Mouse (Mus musculus): Measurements from ENCODE around the gene Carnmt1.

The Carnmt1 gene

GRCm38 (mm10) chr19:18712153-18712865 lies 41.7 kb downstream of the Carnmt1 start:
- DNase-seq (ENCODE audit: low read depth in 2 of 2, low spot score in 2 of 2), result no peak

DNA sequence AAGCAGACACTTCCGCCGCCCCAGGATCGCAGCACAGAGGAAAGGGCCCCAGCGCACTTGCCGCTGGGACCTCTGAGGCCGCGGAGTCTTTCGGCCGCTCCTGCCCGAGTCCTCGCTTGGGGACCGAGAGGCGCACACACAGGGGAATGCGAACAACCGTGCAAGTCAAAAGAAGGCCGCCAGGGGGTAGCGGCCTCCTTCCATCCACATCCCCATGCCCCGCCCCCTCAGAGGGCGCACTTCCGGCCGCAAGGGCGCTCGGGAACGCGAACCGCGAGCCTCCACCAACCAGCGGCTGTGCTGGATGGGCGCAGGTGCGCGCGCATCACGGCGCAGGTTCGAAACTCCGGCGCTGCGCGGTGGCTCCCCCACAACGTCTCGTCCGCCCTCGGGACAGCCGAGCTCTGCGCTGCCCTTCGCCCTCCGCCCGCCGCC lies 42.3 kb downstream of the Carnmt1 start, which contains the start of gene D030056L22Rik:
D030056L22Rik (plus strand) TSS at position 328 of the 435 bp plus-strand sequence.
- peak; percentile 98 for DNase-seq (ENCODE audit: low read depth in 2 of 2, low spot score in 2 of 2)

- peak; percentile 45 to 57 for DNase-seq (ENCODE audit: low read depth in 2 of 2, low spot score in 2 of 2)
Observed at GRCm38 (mm10) chr19:18713357-18713756, 42.8 kb downstream of the Carnmt1 start.

DNA sequence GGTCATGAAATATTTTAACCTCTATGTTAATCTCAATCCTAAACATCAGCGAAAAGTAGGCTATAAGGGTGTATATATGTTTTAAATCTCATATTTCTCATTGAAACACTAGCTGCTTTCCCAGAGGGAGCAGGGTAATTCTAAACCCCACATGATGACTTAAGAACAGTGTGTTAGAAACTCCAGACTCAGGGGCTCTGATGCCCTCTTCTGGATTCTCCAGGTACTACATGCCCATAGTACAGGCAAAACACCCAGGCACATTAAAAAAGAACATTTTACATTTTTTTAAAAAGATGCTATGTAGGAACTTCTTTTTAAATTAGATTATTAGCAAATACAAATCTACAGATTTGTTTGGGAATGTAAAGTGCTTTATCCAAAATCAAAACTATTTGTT lies 45.8 kb downstream of the Carnmt1 start:
- DNase-seq (ENCODE audit: low read depth in 2 of 2, low spot score in 2 of 2), result peak; percentile 62 to 79

DNA sequence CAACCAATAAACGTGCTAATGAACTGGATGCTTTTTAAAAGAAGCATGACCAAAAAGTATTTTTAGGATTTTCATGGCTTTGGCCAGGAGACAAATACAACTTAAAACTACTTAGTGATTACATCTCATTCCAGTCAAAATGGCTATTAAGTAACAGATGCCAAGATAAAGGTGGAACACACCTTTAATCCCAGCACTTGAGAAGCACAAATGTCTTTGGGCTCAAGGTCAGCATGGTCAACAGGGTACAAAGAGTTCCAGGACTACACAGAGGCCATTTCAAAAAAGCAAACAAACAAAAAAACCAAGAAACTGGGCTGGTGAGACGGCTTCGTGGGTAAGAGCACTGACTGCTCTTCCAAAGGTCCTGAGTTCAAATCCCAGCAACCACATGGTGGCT lies 49.8 kb downstream of the Carnmt1 start:
- DNase-seq (ENCODE audit: low read depth in 2 of 2, low spot score in 2 of 2), result no peak

DNA sequence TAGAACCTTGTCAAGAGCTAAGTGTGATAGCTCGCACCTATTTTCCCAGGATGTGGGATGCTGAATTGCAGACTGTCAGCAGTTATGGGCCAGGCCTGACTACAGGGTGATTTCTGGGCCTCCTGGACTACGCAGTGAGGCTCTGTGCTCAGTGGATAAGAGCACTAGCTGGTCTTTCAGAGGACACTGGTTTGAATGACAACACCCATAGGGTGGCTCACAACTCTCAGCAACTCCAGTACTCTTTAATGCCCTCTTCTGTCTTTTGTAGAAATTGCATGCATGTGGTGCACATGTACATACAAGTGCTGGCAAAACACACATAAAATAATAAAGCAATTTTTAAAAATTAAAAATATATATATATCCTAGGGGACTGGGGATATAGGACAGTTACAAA lies 54.6 kb downstream of the Carnmt1 start:
- DNase-seq (ENCODE audit: low read depth in 2 of 2, low spot score in 2 of 2), result no peak

- no peak for DNase-seq (ENCODE audit: low read depth in 2 of 2, low spot score in 2 of 2)
Observed at GRCm38 (mm10) chr19:18730255-18730654, 59.7 kb downstream of the Carnmt1 start.

GRCm38 (mm10) chr19:18731077-18731476 lies 60.5 kb downstream of the Carnmt1 start:
- no peak for DNase-seq (ENCODE audit: low read depth in 2 of 2, low spot score in 2 of 2)

DNA sequence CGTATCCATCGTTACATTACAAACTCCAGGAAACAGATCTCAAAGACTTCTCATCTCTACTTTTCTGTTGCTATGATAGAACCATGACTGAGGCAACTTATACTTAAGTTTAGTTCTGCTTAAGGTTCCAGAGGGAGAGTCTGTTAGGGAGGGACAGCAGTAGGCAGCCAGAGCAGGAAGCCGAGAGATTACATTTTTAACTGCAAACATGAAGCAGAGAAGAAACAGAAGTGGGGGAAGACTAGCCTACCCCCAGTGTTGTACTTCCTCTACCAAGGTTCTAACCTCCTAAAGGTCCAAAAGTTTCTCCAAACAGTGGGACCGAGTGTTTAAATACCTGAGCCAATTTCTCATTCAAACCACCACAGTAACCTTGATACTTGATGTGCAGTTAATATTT lies 65.3 kb downstream of the Carnmt1 start:
- DNase-seq (ENCODE audit: low read depth in 2 of 2, low spot score in 2 of 2), result no peak

GRCm38 (mm10) chr19:18739146-18739545 lies 68.6 kb downstream of the Carnmt1 start:
- no peak for DNase-seq (ENCODE audit: low read depth in 2 of 2, low spot score in 2 of 2)

DNA sequence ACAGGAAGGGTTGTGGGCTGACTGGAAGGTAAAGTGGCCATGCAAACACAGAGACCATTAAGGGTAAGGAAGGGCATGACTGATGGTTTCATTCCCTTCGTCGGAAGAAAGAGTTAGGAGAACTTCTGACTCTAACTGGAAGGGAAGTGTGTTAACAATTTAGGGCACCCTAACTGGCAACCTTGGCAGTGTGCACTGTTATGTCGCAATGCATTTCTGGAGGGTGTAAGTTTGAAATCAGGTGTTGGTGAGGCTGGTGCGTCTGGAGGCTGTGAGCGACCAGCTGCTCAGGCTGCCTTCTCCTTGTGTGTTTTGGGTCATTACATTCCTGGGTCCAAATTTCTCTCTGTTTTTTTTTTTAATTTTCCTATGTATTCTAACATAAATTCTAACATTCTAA lies 73.4 kb downstream of the Carnmt1 start:
- no peak for DNase-seq (ENCODE audit: low read depth in 2 of 2, low spot score in 2 of 2)

DNA sequence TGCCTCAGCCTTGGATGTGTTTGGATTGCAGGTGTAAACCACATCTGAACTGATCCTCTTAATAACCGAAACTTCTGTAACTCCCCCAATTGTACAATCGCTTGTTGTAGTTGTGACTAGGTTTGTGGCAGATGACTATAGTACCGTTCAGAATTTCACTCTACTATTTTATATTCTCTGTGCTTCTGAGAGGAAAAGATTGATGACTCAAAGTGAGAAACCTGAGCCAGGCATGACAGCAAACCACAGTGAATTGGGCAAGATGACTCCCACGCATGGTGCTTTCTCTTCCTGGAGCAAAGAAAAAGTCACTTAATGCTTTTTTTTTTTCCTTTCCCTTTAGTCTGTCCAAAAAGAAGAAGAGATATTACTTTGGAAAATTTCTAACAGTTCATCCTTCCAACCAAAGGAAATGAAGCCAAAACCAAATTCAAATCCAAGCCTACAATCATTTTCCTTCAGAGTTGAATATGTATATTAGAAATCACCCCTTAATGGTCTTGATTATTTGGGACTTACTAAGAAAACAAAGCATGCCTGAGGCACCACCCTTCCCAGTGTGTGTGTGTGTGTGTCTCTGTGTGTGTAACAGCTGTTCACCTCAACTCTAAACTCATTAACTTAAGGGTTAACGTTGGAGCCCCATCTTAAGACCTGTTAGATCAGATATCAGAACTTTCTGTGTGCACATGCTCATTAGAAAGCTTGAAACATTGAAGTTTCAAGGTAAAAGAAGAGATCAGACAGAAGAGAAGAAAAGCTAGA lies 76.2 kb downstream of the Carnmt1 start:
- DNase-seq (ENCODE audit: low read depth in 2 of 2, low spot score in 2 of 2), result no peak

GRCm38 (mm10) chr19:18747379-18747778 lies 76.8 kb downstream of the Carnmt1 start:
- no peak for DNase-seq (ENCODE audit: low read depth in 2 of 2, low spot score in 2 of 2)

DNA sequence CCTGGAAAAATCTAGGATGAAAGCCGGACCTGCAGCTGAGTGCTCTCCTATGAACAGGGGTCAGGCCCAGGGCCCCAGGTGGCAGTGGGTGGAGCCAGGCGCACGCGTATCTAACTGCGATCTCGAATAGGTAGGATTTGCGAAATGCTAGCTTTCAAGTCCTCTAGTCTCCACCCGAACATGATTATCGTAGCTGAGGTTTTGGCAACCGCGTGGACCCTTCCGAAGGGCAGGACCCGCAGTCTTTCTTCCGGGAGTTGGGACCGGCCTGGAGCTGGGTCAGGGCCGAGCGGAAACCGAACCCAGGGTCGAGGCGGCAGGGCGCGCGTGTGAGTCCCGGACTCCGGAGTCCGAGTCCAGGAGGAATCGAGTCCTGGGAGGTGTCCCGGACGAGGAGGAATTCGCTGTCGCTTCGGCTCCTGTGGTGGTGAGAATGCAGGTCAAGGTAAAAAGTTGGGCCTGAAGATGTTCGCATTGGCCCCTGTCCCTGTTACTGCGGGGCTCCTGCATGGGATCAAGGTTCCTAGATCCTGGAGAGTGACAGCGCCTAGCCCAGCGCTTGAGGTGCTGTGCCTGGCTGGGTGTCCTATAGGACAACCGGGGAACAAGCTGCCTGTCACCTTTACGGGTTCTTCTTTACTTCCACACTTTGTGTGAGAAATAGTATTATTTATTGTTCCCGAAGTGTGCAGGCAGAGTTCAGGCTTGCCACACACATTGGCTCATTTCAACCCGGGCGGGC lies 79.2 kb downstream of the Carnmt1 start, which contains the start of gene Trpm6:
Trpm6 (plus strand) TSS at position 386 of the 742 bp plus-strand sequence.
- DNase-seq (ENCODE audit: low read depth in 2 of 2, low spot score in 2 of 2), result no peak

Data from CD8-positive naive resting alpha-beta T cell, adult 2 months (primary cell).